Mouse (Mus musculus): ENCODE results near the gene Relb. TPM values are rescaled to one million over a fixed set of nuclear protein-coding genes. Genes with fewer than 3 reads are reported as not detected.

Relb gene
- polyA plus RNA-seq, 1 experiment from 2014 or later = 7.3 TPM

GRCm38 (mm10) chr7:19557982-19558900, 71.0 kb downstream of the Relb start:
- no peak overlapping the region for H3K4me2 ChIP-seq (ENCODE audit: low read depth, low read length)
- WGBS = 94% methylated on average over 6 of the region's 6 CpGs
- no peak for ATAC-seq (ENCODE audit: low read depth)
- H3K36me3 ChIP-seq (ENCODE audit: control insufficient read depth, insufficient read depth, low read length) = no peaks in the 10 kb centered on the region
- H3K27me3 ChIP-seq (ENCODE audit: control insufficient read depth, insufficient read depth, low read length) = no peaks in the 10 kb centered on the region
- H3K9me3 ChIP-seq (ENCODE audit: control insufficient read depth, low read length) = no peaks in the 10 kb centered on the region
- no peak overlapping the region for H3K4me3 ChIP-seq (ENCODE audit: low read depth, low read length)
- no peak overlapping the region for H3K27ac ChIP-seq (ENCODE audit: low read depth, low read length)
- H3K4me1 ChIP-seq (ENCODE audit: control insufficient read depth, insufficient read depth, low read length) = peaks cover 28% of the 10 kb centered on the region
- no peak overlapping the region for H3K9ac ChIP-seq (replicated peaks; ENCODE audit: low read depth, low read length)

GRCm38 (mm10) chr7:19557086-19557485, 72.2 kb downstream of the Relb start:
- no peak overlapping the region for H3K4me3 ChIP-seq (ENCODE audit: low read depth, low read length)
- no peak overlapping the region for H3K4me2 ChIP-seq (ENCODE audit: low read depth, low read length)
- 98% methylated on average over 2 of the region's 2 CpGs for WGBS
- 0 out of 2 replicates have a peak overlapping the region, but pooled peaks have one; percentile 7 for H3K9ac ChIP-seq (replicated peaks; ENCODE audit: low read depth, low read length)
- H3K27ac ChIP-seq (ENCODE audit: low read depth, low read length) = no peak overlapping the region
- no peak for ATAC-seq (ENCODE audit: low read depth)
- no peaks in the 10 kb centered on the region for H3K27me3 ChIP-seq (ENCODE audit: control insufficient read depth, insufficient read depth, low read length)
- H3K9me3 ChIP-seq (ENCODE audit: control insufficient read depth, low read length) = no peaks in the 10 kb centered on the region
- H3K36me3 ChIP-seq (ENCODE audit: control insufficient read depth, insufficient read depth, low read length) = no peaks in the 10 kb centered on the region
- H3K4me1 ChIP-seq (ENCODE audit: control insufficient read depth, insufficient read depth, low read length) = peaks cover 28% of the 10 kb centered on the region

Other genes with a start within 250 kb of the Relb start
- 11.4 TPM in 2 replicates for gene Ercc2, start 247.4 kb downstream of the Relb start, polyA plus RNA-seq (2014; fragmentation: Nextera tagmentation; extraction: Ambion mirVana)
- gene Klc3, start 225.3 kb downstream of the Relb start, polyA plus RNA-seq (2014; fragmentation: Nextera tagmentation; extraction: Ambion mirVana) = 1.1 and 2.1 TPM in 2 replicates
- 0.63 and 2.0 TPM in 2 replicates for gene Ckm, start 224.7 kb downstream of the Relb start, polyA plus RNA-seq (2014; fragmentation: Nextera tagmentation; extraction: Ambion mirVana)
- 17.0 and 19.2 TPM in 2 replicates for gene Mark4, start 170.6 kb downstream of the Relb start, polyA plus RNA-seq (2014; fragmentation: Nextera tagmentation; extraction: Ambion mirVana)
- 0.71 TPM in 2 replicates for gene Exoc3l2, start 166.1 kb downstream of the Relb start, polyA plus RNA-seq (2014; fragmentation: Nextera tagmentation; extraction: Ambion mirVana)
- gene Bloc1s3, start 121.1 kb downstream of the Relb start, polyA plus RNA-seq (2014; fragmentation: Nextera tagmentation; extraction: Ambion mirVana) = 2.8 and 3.2 TPM in 2 replicates
- gene Trappc6a, start 121.0 kb downstream of the Relb start, polyA plus RNA-seq (2014; fragmentation: Nextera tagmentation; extraction: Ambion mirVana) = 31.7 and 33.8 TPM in 2 replicates
- 0.52 and 1.2 TPM in 2 replicates for gene Nkpd1, start 111.6 kb downstream of the Relb start, polyA plus RNA-seq (2014; fragmentation: Nextera tagmentation; extraction: Ambion mirVana)
- gene Ppp1r37, start 66.4 kb downstream of the Relb start, polyA plus RNA-seq (2014; fragmentation: Nextera tagmentation; extraction: Ambion mirVana) = 8.1 and 15.8 TPM in 2 replicates
- gene Zfp296, start 52.2 kb downstream of the Relb start, polyA plus RNA-seq (2014; fragmentation: Nextera tagmentation; extraction: Ambion mirVana) = 0.13 and 0.27 TPM in 2 replicates
- 150 and 153 TPM in 2 replicates for gene Gemin7, start 51.8 kb downstream of the Relb start, polyA plus RNA-seq (2014; fragmentation: Nextera tagmentation; extraction: Ambion mirVana)
- 49.7 and 51.3 TPM in 2 replicates for gene Clasrp, start 25.0 kb downstream of the Relb start, polyA plus RNA-seq (2014; fragmentation: Nextera tagmentation; extraction: Ambion mirVana)
- 142 and 147 TPM in 2 replicates for gene Clptm1, start 35.6 kb upstream of the Relb start, polyA plus RNA-seq (2014; fragmentation: Nextera tagmentation; extraction: Ambion mirVana)
- 1.4 TPM in 2 replicates for gene Apoc2, start 48.5 kb upstream of the Relb start, polyA plus RNA-seq (2014; fragmentation: Nextera tagmentation; extraction: Ambion mirVana)
- not detected in 2 replicates for gene Gm44805, start 52.0 kb upstream of the Relb start, polyA plus RNA-seq (2014; fragmentation: Nextera tagmentation; extraction: Ambion mirVana)
- 0.20 and 0.27 TPM in 2 replicates for gene Apoc4, start 52.0 kb upstream of the Relb start, polyA plus RNA-seq (2014; fragmentation: Nextera tagmentation; extraction: Ambion mirVana)
- 3.0 and 3.2 TPM in 2 replicates for gene Apoc1, start 63.2 kb upstream of the Relb start, polyA plus RNA-seq (2014; fragmentation: Nextera tagmentation; extraction: Ambion mirVana)
- 310 and 558 TPM in 2 replicates for gene Apoe, start 69.8 kb upstream of the Relb start, polyA plus RNA-seq (2014; fragmentation: Nextera tagmentation; extraction: Ambion mirVana)
- gene Tomm40, start 86.0 kb upstream of the Relb start, polyA plus RNA-seq (2014; fragmentation: Nextera tagmentation; extraction: Ambion mirVana) = 121 and 124 TPM in 2 replicates
- gene Nectin2, start 121.0 kb upstream of the Relb start, polyA plus RNA-seq (2014; fragmentation: Nextera tagmentation; extraction: Ambion mirVana) = 44.7 and 47.4 TPM in 2 replicates
- gene Bcam, start 141.6 kb upstream of the Relb start, polyA plus RNA-seq (2014; fragmentation: Nextera tagmentation; extraction: Ambion mirVana) = 9.3 and 16.0 TPM in 2 replicates
- gene Cblc, start 167.4 kb upstream of the Relb start, polyA plus RNA-seq (2014; fragmentation: Nextera tagmentation; extraction: Ambion mirVana) = 0.54 TPM in 1 of 2 replicates, not detected in the other
- 0.24 and 1.2 TPM in 2 replicates for gene Bcl3, start 193.3 kb upstream of the Relb start, polyA plus RNA-seq (2014; fragmentation: Nextera tagmentation; extraction: Ambion mirVana)
- gene Gm19345, start 222.6 kb upstream of the Relb start, polyA plus RNA-seq (2014; fragmentation: Nextera tagmentation; extraction: Ambion mirVana) = 9.5 and 11.6 TPM in 2 replicates
- gene Ceacam16, start 231.9 kb upstream of the Relb start, polyA plus RNA-seq (2014; fragmentation: Nextera tagmentation; extraction: Ambion mirVana) = 0.37 and 0.40 TPM in 2 replicates